Mouse (Mus musculus): ENCODE data around the gene Tmem256. TPM values are rescaled to one million over a fixed set of nuclear protein-coding genes. Genes with fewer than 3 reads are reported as not detected.
A peak's percentile ranks its signal among the peaks of the same experiment; 100 is the strongest.
"Not testable (repeated sequence)": the region's sequence is repeated elsewhere in the genome, so short reads cannot be mapped to it uniquely, and the experiment has no call there.

Tmem256 gene
- total and polyA plus RNA-seq, 2 experiments from 2014 or later, result 153 to 435 TPM

DNA sequence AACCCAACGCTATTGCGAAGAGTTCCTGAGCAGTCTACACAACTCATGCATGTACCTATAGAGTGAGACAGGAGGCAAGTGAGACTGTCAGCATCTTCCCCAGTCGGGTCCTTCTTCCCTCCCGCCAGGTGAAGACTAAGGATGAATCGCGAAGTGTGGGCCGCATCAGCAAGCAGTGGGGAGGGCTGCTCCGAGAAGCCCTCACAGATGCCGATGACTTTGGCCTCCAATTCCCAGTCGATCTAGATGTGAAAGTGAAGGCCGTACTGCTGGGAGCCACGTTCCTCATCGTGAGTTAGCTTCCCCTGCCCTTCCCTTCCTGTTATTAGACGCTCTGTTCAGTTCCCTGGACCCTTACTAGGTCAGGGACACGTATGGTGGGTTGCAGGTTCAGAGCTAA, 11.6 kb downstream of the Tmem256 start:
- H3K4me2 ChIP-seq (ENCODE audit: low read depth, low read length), result no peak overlapping the region
- H3K27me3 ChIP-seq (ENCODE audit: insufficient read depth, low read length), result no peaks in the 10 kb centered on the region
- no peak overlapping the region for H3K9ac ChIP-seq (replicated peaks; ENCODE audit: low read length)
- no peak overlapping the region for H3K27ac ChIP-seq
- no peak for DNase-seq (ENCODE audit: low spot score)
- 96% methylated on average over 15 of the region's 15 CpGs for WGBS
- no peak overlapping the region for H3K4me3 ChIP-seq (ENCODE audit: low read length)
- no peaks in the 10 kb centered on the region for H3K9me3 ChIP-seq (ENCODE audit: low read length)
- peaks cover 29% of the 10 kb centered on the region for H3K36me3 ChIP-seq (ENCODE audit: insufficient read depth, low read length)
- no peak for ATAC-seq
- TF ChIP-seq CTCF (IDR thresholded peaks at IDR 0.05; ENCODE audit: low read depth), result no peak
- H3K4me1 ChIP-seq (ENCODE audit: insufficient read depth, low read length), result peaks cover 6% of the 10 kb centered on the region

DNA sequence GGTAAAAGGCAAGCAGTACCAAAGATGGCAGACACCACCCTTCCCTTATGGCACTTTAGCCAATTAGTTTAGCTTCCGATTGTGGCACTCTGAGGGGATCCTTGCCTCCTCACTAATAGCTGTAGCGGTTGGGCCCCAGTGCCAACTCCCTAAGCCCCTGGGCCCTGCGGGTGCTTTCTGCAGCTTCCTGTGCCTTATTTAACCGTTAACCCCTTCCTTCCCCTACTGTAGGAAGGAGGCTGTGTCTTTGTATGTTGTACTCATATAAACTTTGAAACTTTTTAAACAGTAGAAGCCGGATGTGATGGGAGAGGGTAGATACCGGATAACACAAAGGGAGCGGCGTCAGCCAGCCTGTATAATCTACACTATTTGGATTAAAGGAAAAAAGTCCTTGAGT, 12.4 kb downstream of the Tmem256 start:
- Histone ChIP-seq H3K9me3 (ENCODE audit: low read length) (no peaks in the 10 kb centered on the region), H3K36me3 (ENCODE audit: insufficient read depth, low read length) (peaks cover 29% of the 10 kb centered on the region), H3K27ac (no peak overlapping the region), H3K4me1 (ENCODE audit: insufficient read depth, low read length) (peaks cover 2% of the 10 kb centered on the region), H3K9ac (replicated peaks; ENCODE audit: low read length) (no peak overlapping the region), H3K4me2 (ENCODE audit: low read depth, low read length) (no peak overlapping the region), H3K27me3 (ENCODE audit: insufficient read depth, low read length) (no peaks in the 10 kb centered on the region), H3K4me3 (ENCODE audit: low read length) (no peak overlapping the region)
- no peak for ATAC-seq
- WGBS, result 69% methylated on average over 8 of the region's 8 CpGs
- no peak for TF ChIP-seq CTCF (IDR thresholded peaks at IDR 0.05; ENCODE audit: low read depth)
- no peak for DNase-seq (ENCODE audit: low spot score)

DNA sequence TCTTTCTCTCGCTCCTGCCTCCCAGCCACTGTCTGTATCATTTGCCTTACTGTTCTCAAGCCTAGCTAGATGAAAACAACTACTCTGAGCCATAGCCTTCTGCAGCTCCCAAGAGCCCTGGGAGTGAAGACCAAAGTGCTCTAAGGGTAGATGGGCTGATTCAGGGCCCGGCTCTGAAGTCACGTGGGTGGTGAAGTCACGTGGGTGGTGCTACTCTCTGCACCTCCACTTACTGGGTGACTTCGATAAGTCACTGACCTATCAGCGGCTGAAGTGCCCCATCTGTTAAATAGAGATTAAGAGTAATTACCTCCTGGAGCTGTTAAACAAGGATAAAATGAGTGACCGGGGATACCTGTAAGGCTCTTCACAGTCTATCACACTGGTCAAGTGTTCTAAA, 15.7 kb downstream of the Tmem256 start:
- Histone ChIP-seq H3K27me3 (ENCODE audit: insufficient read depth, low read length) (0 out of 2 replicates have a peak, but pooled peaks cover 5% of the 10 kb centered on the region), H3K4me1 (ENCODE audit: insufficient read depth, low read length) (no peaks in the 10 kb centered on the region), H3K9ac (replicated peaks; ENCODE audit: low read length) (no peak overlapping the region), H3K4me3 (ENCODE audit: low read length) (no peak overlapping the region), H3K9me3 (ENCODE audit: low read length) (no peaks in the 10 kb centered on the region), H3K36me3 (ENCODE audit: insufficient read depth, low read length) (peaks cover 23% of the 10 kb centered on the region), H3K4me2 (ENCODE audit: low read depth, low read length) (no peak overlapping the region), H3K27ac (no peak overlapping the region)
- ATAC-seq (no peak), DNase-seq (ENCODE audit: low spot score) (no peak)
- TF ChIP-seq CTCF (IDR thresholded peaks at IDR 0.05; ENCODE audit: low read depth), result no peak
- WGBS, result 78% methylated on average over 7 of the region's 7 CpGs

DNA sequence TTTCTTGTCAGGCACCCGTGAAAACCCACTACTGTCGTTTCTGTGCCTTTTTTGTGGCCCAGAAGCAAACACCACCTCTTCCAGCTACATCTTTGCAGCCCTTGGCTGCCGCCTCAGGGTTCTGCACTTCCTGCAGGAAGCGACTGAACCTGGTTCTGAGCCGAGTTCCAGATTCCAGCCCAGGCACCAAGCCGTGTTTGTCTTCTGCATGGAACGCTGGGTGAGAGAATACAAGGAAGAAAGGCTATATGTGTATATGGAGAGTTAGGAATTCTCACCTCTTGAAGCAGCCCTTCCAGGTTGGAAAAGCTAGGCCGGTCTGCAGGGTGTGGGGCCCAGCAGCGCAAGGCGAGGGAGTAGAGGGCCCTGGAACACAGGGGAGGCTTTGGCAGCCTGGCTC, 16.4 kb downstream of the Tmem256 start:
- 86% methylated on average over 10 of the region's 10 CpGs for WGBS
- TF ChIP-seq CTCF (IDR thresholded peaks at IDR 0.05; ENCODE audit: low read depth), result no peak
- Histone ChIP-seq H3K4me1 (ENCODE audit: insufficient read depth, low read length) (no peaks in the 10 kb centered on the region), H3K27ac (no peak overlapping the region), H3K27me3 (ENCODE audit: insufficient read depth, low read length) (0 out of 2 replicates have a peak, but pooled peaks cover 8% of the 10 kb centered on the region), H3K9ac (replicated peaks; ENCODE audit: low read length) (no peak overlapping the region), H3K36me3 (ENCODE audit: insufficient read depth, low read length) (peaks cover 17% of the 10 kb centered on the region), H3K9me3 (ENCODE audit: low read length) (no peaks in the 10 kb centered on the region), H3K4me2 (ENCODE audit: low read depth, low read length) (no peak overlapping the region), H3K4me3 (ENCODE audit: low read length) (no peak overlapping the region)
- DNase-seq (ENCODE audit: low spot score) (no peak), ATAC-seq (no peak)

DNA sequence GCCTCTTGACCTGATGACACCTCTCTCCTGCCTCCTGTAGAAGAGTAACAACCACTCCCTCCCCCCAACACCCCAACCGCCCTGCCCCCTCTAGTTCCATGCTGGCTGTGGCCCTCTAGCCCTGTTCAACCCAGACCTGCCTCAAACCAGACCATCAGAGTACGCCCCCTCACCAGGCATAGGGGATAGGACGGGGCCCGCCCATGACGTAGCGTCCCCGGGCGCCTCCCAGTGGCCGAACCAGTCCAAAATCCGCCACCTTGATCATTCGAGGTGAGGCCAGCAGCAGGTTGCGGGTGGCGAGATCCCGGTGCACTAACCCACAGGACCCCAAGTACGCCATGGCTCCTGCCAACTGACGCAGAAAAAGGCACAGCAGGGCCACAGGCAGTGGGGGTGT, 17.0 kb downstream of the Tmem256 start:
- ATAC-seq, result peak; percentile 61
- Histone ChIP-seq H3K9me3 (ENCODE audit: low read length) (no peaks in the 10 kb centered on the region), H3K4me3 (ENCODE audit: low read length) (no peak overlapping the region), H3K27ac (no peak overlapping the region), H3K4me1 (ENCODE audit: insufficient read depth, low read length) (no peaks in the 10 kb centered on the region), H3K36me3 (ENCODE audit: insufficient read depth, low read length) (peaks cover 10% of the 10 kb centered on the region), H3K27me3 (ENCODE audit: insufficient read depth, low read length) (0 out of 2 replicates have a peak, but pooled peaks cover 8% of the 10 kb centered on the region), H3K4me2 (ENCODE audit: low read depth, low read length) (no peak overlapping the region), H3K9ac (replicated peaks; ENCODE audit: low read length) (no peak overlapping the region)
- peak; percentile 46 for DNase-seq (ENCODE audit: low spot score)
- TF ChIP-seq CTCF (IDR thresholded peaks at IDR 0.05; ENCODE audit: low read depth), result peak; percentile 61
- 20% methylated on average over 16 of the region's 16 CpGs for WGBS

DNA sequence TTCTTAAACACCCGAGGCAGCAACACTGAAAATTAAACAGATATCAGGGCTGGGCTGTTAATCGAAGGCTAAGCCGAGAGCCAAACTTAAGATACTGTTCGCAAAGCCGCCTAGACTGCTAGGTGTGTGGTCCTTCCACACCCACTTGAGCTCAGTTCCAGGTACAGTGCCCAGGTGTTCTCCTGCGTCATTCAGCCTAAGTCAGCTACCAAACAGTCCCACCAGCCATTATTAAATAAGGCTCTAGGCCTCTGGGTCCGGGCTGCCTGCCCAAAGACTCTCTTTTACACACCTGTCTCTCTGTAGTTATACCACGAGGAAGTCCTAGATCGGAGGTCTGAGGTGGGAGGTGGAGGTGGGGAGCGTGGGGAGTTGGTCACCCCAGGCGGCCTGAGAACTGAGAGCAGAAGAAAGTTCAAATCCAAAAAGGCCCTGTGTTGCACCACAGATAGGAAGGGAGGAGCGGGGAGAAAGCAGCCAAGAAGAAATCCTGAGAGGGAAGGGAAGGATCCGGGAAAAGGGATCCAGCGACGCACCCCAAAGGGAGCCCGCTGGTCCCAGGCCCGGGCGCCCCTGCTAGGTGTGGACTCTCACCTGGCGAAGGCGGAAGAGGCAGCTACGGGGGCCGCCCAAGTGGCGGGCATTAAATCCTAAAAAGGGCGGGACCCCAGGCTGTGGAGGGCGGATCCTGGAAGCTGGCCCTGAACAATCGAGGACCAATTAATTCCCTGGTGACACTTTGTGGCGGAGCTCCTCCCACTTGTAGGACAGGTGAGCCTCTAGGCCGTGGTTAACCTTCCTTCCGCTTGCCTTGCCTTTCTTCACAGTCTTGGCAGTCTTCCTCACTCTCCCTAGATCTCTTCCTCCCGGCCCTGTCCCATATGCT, 20.0 kb downstream of the Tmem256 start, which contains the start of gene Tnk1:
TSS of gene Tnk1 (minus strand) at position 618 of the 886 bp plus-strand sequence.
- H3K4me3 ChIP-seq (ENCODE audit: low read length), result no peak within 1 kb of the TSS
- WGBS, result 24% methylated on average over 30 of the region's 30 CpGs
- H3K9ac ChIP-seq (replicated peaks; ENCODE audit: low read length), result no peak within 1 kb of the TSS
- no peaks in the 10 kb centered on the region for H3K9me3 ChIP-seq (ENCODE audit: low read length)
- no peak for TF ChIP-seq CTCF (IDR thresholded peaks at IDR 0.05; ENCODE audit: low read depth)
- H3K36me3 ChIP-seq (ENCODE audit: insufficient read depth, low read length), result no peaks in the 10 kb centered on the region
- H3K4me2 ChIP-seq (ENCODE audit: low read depth, low read length), result no peak within 1 kb of the TSS
- H3K4me1 ChIP-seq (ENCODE audit: insufficient read depth, low read length), result no peaks in the 10 kb centered on the region
- H3K27ac ChIP-seq, result no peak within 1 kb of the TSS
- DNase-seq (ENCODE audit: low spot score) (no peak), ATAC-seq (no peak)
- H3K27me3 ChIP-seq (ENCODE audit: insufficient read depth, low read length), result 0 out of 2 replicates have a peak, but pooled peaks cover 8% of the 10 kb centered on the region

DNA sequence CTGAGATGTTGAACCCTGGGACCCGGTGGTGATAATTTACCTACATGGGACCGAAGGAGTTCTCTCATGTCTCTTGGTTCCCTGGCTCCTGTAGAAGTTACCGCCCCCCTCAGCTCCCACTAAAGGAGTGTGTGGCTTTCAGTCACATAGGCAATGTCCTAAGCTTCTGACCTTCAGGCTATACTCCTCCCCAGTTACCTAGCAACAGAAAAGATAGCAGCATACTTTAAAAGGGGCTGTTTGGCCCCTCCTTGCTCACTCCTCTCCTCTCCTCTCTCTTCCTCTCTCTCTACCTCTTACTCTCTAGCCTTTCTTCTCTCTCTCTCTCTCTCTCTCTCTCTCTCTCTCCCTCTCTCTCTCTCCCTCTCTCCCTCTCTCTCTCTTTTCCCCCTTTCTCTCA, 25.4 kb downstream of the Tmem256 start:
- not testable (repeated sequence) for ATAC-seq; H3K4me1 ChIP-seq (ENCODE audit: insufficient read depth, low read length); H3K27me3 ChIP-seq (ENCODE audit: insufficient read depth, low read length); H3K4me3 ChIP-seq (ENCODE audit: low read length); H3K36me3 ChIP-seq (ENCODE audit: insufficient read depth, low read length); H3K9me3 ChIP-seq (ENCODE audit: low read length); DNase-seq (ENCODE audit: low spot score); H3K4me2 ChIP-seq (ENCODE audit: low read depth, low read length); H3K27ac ChIP-seq; H3K9ac ChIP-seq (replicated peaks; ENCODE audit: low read length)
- 78% methylated on average over 3 of the region's 3 CpGs for WGBS
